Mouse (Mus musculus) adrenal gland, adult 10 weeks (tissue): ENCODE results near the gene 1700016H13Rik. TPM values are rescaled to one million over a fixed set of nuclear protein-coding genes. Genes with fewer than 3 reads are reported as not detected.

Experiments
- polyA plus RNA-seq: library from polyadenylated mRNA; stranded (reverse); fragments of 350-450 nt; fragmentation: Illumina TruSeq; extraction: RNeasy Lipid Tissue Mini Kit (QIAGEN cat#74804); gene quantifications from one replicate; pipeline ENCODE4 v1.2.3, GENCODE M21; 2014; ENCODE audit warnings: low read depth, low replicate concordance

The 1700016H13Rik gene
- polyA plus RNA-seq = not detected

DNA sequence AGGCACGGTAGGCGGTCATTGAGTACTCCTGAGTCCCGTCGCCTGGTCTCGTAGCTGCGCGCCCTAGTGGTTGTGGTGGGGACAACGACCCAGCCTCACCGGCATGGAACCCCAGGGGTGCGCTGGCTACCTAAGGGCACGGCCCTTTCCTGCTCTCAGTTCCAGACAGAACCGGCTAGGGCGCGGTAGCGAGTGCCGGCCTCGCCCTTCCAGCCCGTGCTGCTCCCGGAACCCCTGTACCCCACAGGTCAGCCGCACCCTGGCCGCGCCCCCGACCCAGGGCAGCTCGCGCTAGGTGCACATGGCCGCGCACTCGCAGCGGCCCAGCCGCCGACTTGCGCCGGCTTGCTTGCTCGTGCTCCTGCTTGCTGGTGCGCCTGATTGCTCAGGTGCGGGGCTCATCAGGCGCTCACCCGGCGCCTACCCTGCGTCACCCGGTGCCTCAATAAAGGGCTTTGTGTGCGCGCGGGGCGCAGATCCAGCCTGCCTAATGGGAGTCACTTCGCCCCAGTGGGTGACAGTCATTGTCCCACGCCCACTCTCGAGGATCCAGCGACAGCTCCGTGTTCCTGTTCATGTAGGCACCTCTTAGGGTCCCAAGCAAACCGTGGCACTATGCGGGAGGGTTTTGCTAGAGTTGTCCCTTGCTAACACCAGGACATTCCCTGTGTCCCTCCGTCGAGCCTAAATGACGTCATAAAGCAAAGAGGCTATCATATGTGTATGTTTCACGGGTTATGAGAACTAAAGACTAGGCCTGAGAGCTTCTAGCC is at the start of gene 1700016H13Rik:
Gene 1700016H13Rik, minus strand, starts transcription at position 665 of the 773 bp plus-strand sequence.

DNA sequence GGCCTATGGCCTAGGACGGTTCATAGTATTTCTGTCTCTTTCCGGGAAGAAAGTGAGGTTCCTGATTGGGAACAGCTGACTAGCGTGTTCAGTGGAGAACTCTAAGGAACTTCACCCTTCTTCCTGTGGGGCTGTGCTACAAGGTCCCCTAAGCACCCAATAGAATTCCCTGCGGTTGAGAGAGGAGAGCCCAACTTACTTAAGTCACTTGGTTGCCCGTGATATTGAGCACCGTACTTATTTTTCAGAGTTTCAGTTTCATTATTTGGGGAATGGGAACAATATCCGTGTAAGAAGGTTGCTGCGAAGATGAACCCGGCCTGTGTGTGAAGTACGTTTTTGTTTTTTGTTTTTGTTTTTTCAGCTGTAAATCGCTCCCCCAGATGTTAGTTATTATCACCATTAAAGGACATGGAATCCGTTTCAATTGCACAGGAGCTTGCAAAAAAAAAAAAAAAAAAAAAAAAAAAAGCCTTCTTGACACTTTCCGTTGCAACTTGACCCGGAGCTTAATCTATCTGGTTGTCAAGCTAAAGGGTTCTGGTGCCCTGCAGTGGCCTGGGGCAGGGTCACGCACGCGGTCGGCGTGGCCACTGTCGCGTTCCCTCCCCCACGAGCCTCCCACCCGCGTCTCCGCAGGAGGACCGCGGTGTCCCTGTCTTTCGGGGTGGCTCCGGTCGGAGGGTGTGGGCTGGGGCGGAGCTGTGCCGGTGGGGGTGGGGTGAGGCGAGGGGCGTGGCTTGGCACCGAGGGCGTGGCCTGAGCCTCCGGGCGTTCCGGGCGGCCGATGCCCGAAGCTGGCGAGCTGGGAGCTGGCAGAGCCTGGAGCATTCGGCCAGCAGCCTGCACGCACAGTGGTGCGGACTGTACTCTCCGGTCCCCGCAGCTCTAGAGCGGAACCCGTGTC is 36.1 kb upstream of the 1700016H13Rik start, which contains the start of gene Aff1:
Gene Aff1, plus strand, starts transcription at position 751 of the 907 bp plus-strand sequence.

DNA sequence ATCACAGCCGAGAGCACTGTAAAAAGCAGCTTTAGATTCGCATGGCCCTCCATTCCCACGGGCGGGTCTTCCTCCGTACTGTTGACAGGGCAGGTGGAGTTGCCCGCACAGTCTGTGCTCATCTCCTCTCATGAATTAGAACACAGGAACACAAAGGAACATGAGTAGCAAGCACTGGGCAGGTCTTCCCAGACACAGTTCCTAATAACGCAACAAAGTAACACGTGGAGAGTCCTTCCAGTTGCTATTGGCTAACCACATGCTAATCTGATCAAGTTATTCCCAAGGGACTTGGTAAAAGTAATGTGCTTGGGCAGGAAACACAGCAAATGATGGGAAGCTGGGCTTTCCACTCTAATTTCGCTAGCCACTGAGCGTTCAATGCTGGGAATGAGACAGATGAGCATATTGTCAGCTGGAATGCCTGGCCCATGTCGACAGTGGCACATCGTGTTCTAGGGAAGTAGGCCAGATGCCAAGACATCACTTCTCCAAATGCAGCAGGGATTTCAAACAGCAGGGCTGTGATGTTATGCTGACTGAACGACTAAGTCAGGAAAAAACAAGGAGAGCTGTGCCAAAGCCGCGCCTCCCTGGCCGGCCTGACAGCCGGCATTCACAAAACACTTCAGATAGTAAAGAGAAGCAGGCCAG is 26.6 kb downstream of the 1700016H13Rik start, which contains the start of gene Slc10a6:
Gene Slc10a6, minus strand, starts transcription at position 293 of the 654 bp plus-strand sequence.

Other genes with a start within 250 kb of the 1700016H13Rik start
- gene Ptpn13, start 230.8 kb downstream of the 1700016H13Rik start, polyA plus RNA-seq = 7.6 TPM
- 2.0 TPM for gene Slc10a6, start 26.6 kb downstream of the 1700016H13Rik start, polyA plus RNA-seq
- gene Aff1, start 36.4 kb upstream of the 1700016H13Rik start, polyA plus RNA-seq = 19.5 TPM